Mouse (Mus musculus): ENCODE measurements around the gene Fpr2. TPM values are rescaled to one million over a fixed set of nuclear protein-coding genes. Genes with fewer than 3 reads are reported as not detected.
"Not testable (repeated sequence)": the region's sequence is repeated elsewhere in the genome, so short reads cannot be mapped to it uniquely, and the experiment has no call there.

The Fpr2 gene
- 0.23 and 0.34 TPM in 2 replicates for polyA plus RNA-seq (2014; fragmentation: Nextera tagmentation; extraction: Ambion mirVana)

DNA sequence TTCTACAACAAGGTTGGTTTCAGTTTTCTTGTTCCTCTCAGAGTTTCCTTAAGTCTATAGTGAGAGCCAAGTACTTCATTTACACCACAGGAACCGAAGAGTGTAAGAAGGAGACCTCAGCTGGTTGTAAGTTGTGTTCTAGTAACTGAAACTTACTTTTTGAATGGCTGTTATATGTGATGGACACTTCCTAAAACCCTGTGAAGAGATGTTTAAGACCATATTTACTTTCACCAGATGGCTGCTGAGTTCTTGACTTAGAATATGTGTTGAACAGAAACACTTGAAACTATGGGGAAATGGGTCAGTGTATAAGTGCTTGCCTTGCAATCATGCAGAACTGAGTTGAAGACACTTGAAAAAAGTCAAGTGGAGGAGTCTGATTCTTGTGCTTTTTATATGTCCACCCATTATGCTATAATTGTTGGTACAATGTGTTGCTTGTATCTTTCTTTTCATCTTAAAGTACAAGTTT is at the start of gene Fpr2, which contains the start of gene Fpr3:
Gene Fpr2, plus strand, starts transcription at position 51 of the 475 bp plus-strand sequence.
Gene Fpr3, plus strand, starts transcription at position 79 of the 475 bp plus-strand sequence.
- 57% methylated on average over 1 of the region's 1 CpGs for WGBS
- no peaks in the 10 kb centered on the region for H3K4me1 ChIP-seq (ENCODE audit: control insufficient read depth, insufficient read depth, low read length)
- H3K4me2 ChIP-seq (replicated peaks; ENCODE audit: low read depth, low read length) = no peak within 1 kb of the TSS
- H3K9ac ChIP-seq (ENCODE audit: low read depth, low read length) = no peak within 1 kb of the TSS
- no peak for ATAC-seq (ENCODE audit: low FRiP score, low TSS enrichment)
- H3K9me3 ChIP-seq (ENCODE audit: control insufficient read depth, low read length) = no peaks in the 10 kb centered on the region
- no peaks in the 10 kb centered on the region for H3K27me3 ChIP-seq (ENCODE audit: control insufficient read depth, insufficient read depth, low read length)
- H3K27ac ChIP-seq (ENCODE audit: low read depth, low read length) = no peak within 1 kb of the TSS
- no peak within 1 kb of the TSS for H3K4me3 ChIP-seq (ENCODE audit: low read length)
- H3K36me3 ChIP-seq (ENCODE audit: control insufficient read depth, insufficient read depth, low read length) = no peaks in the 10 kb centered on the region

DNA sequence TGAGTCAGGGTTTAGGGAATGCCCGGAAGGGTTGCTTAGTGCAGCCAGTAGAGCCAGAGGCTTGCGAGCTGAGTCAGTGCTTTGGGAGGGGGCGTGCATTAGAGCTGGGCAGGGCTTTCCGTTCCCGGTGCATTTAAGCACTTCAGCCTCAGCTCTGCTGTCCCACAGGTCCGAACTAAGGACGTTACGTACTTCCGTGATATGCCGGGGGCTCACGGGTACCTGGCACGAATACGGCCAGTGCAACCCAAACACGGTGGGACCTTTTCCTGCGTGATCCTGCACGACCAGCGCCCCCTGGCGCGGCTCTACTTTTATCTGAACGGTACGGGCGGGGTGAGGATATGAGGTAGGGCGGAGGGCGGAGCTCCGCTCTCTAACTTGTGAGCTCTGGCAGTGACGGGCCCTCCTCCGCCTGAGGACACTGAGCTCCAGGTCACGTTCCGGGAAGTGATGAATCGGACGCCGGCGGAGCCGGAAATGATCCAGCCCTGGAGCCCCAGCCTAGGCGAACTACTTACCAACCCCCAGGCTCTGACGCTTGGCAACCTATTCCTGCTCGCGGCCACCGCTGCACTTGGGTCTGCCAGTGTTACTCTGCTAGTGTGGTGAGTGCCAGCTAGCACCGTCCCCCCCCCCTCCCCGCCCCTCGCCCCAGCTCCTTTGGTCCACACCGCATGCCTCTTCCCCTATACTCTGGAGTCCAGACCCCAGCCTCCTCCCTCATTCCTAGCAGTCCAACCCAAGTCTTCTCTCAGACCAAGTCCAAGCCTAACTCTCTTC is 49.5 kb upstream of the Fpr2 start:
- H3K4me3 ChIP-seq (ENCODE audit: low read length) = peak overlapping the region; percentile 32
- peak overlapping the region; percentile 50 for H3K9ac ChIP-seq (ENCODE audit: low read depth, low read length)
- H3K9me3 ChIP-seq (ENCODE audit: control insufficient read depth, low read length) = no peaks in the 10 kb centered on the region
- H3K27me3 ChIP-seq (ENCODE audit: control insufficient read depth, insufficient read depth, low read length) = no peaks in the 10 kb centered on the region
- H3K27ac ChIP-seq (ENCODE audit: low read depth, low read length) = peak overlapping the region; percentile 85
- H3K4me1 ChIP-seq (ENCODE audit: control insufficient read depth, insufficient read depth, low read length) = peaks cover 29% of the 10 kb centered on the region
- peaks cover 58% of the 10 kb centered on the region for H3K36me3 ChIP-seq (ENCODE audit: control insufficient read depth, insufficient read depth, low read length)
- peak; percentile 98 for ATAC-seq (ENCODE audit: low FRiP score, low TSS enrichment)
- H3K4me2 ChIP-seq (replicated peaks; ENCODE audit: low read depth, low read length) = peak overlapping the region; percentile 55
- WGBS = 1% methylated on average over 42 of the region's 43 CpGs

DNA sequence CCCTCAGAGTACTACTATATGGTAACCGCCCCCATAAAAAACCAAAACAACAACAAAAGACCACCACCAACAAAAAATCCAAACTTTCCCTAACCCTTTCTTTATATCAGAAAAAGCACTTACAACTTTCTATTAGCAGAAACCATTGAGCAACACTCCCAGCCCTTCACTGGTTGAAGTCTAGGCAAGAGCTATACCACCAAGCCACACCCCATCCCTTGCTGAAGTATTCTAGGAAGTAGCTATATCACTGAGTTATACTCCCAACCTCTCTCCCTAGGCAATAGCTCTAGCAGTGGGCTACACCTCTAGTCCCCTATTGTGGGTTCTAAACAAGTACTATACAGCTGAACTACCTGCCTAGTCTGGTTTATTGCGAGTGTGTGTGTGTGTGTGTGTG is 48.3 kb upstream of the Fpr2 start:
- Histone ChIP-seq H3K27ac (ENCODE audit: low read depth, low read length) (no peak overlapping the region), H3K36me3 (ENCODE audit: control insufficient read depth, insufficient read depth, low read length) (peaks cover 50% of the 10 kb centered on the region), H3K4me2 (replicated peaks; ENCODE audit: low read depth, low read length) (no peak overlapping the region), H3K9ac (ENCODE audit: low read depth, low read length) (no peak overlapping the region), H3K27me3 (ENCODE audit: control insufficient read depth, insufficient read depth, low read length) (no peaks in the 10 kb centered on the region), H3K4me3 (ENCODE audit: low read length) (no peak overlapping the region), H3K4me1 (ENCODE audit: control insufficient read depth, insufficient read depth, low read length) (peaks cover 22% of the 10 kb centered on the region), H3K9me3 (ENCODE audit: control insufficient read depth, low read length) (no peaks in the 10 kb centered on the region)
- ATAC-seq (ENCODE audit: low FRiP score, low TSS enrichment) = no peak
- WGBS = 94% methylated on average over 2 of the region's 2 CpGs

DNA sequence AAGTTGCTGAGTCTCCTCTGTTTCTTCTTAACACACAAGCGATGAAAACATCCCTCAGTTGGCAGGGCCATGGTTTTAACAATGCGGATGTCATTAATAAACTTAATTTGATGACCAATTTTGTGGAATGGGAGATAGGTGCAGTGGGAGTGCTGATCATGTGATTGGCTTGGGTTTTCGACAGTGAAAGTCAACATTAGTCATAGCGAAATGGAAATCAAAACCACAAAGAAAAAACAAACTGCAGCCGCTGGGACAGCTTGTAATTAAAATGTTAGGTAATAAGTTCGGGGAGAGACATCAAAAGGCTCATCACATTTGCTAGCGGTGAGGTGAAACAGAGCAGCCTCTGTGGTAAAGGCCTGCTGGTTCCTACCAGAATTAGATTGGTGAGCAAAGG is 46.8 kb upstream of the Fpr2 start:
- H3K4me3 ChIP-seq (ENCODE audit: low read length) = no peak overlapping the region
- no peak overlapping the region for H3K4me2 ChIP-seq (replicated peaks; ENCODE audit: low read depth, low read length)
- no peaks in the 10 kb centered on the region for H3K27me3 ChIP-seq (ENCODE audit: control insufficient read depth, insufficient read depth, low read length)
- H3K9me3 ChIP-seq (ENCODE audit: control insufficient read depth, low read length) = no peaks in the 10 kb centered on the region
- H3K36me3 ChIP-seq (ENCODE audit: control insufficient read depth, insufficient read depth, low read length) = peaks cover 45% of the 10 kb centered on the region
- H3K4me1 ChIP-seq (ENCODE audit: control insufficient read depth, insufficient read depth, low read length) = peaks cover 11% of the 10 kb centered on the region
- 86% methylated on average over 7 of the region's 7 CpGs for WGBS
- no peak overlapping the region for H3K9ac ChIP-seq (ENCODE audit: low read depth, low read length)
- ATAC-seq (ENCODE audit: low FRiP score, low TSS enrichment) = no peak
- no peak overlapping the region for H3K27ac ChIP-seq (ENCODE audit: low read depth, low read length)

DNA sequence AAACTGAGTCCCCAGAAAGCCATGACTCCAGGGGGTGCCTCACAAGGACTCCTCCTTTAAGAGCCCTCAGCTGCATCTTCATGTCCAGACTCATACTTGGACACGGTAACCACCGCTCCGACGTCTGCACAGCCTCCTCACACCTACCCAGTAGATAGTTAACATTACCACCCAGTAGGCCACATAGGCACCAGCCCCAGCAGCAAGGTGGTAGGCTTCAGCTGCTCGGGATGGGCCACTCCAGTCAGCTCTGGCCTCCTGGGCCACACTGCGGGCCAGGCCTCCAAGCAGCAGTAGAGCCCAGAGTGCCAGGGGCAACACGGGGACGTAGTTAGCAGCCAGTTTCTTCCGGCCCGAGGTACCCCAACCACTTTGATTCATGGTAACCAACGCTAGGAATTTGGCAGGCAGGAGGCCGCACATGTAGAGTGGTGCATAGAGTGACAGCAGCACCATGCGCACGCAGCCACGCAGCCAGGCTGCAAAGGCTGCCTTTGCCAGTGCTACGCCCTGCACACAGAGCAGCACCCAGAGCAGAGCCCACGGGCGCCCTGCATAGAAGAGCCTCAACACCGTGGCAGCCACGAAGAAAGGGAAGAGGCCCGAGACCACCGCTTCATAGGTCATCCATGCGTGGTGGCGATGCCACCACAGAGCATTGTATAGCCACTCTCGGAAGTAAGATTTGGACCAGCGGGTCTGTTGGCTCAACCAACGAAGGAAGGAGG is 43.9 kb upstream of the Fpr2 start:
- no peaks in the 10 kb centered on the region for H3K4me1 ChIP-seq (ENCODE audit: control insufficient read depth, insufficient read depth, low read length)
- H3K9ac ChIP-seq (ENCODE audit: low read depth, low read length) = no peak overlapping the region; the same call in 1 of the 2 replicates
- H3K27me3 ChIP-seq (ENCODE audit: control insufficient read depth, insufficient read depth, low read length) = no peaks in the 10 kb centered on the region
- H3K36me3 ChIP-seq (ENCODE audit: control insufficient read depth, insufficient read depth, low read length) = peaks cover 32% of the 10 kb centered on the region
- WGBS = 80% methylated on average over 27 of the region's 27 CpGs
- ATAC-seq (ENCODE audit: low FRiP score, low TSS enrichment) = peak; percentile 53
- no peak overlapping the region for H3K4me3 ChIP-seq (ENCODE audit: low read length)
- H3K4me2 ChIP-seq (replicated peaks; ENCODE audit: low read depth, low read length) = no peak overlapping the region
- H3K27ac ChIP-seq (ENCODE audit: low read depth, low read length) = no peak overlapping the region
- H3K9me3 ChIP-seq (ENCODE audit: control insufficient read depth, low read length) = no peaks in the 10 kb centered on the region

DNA sequence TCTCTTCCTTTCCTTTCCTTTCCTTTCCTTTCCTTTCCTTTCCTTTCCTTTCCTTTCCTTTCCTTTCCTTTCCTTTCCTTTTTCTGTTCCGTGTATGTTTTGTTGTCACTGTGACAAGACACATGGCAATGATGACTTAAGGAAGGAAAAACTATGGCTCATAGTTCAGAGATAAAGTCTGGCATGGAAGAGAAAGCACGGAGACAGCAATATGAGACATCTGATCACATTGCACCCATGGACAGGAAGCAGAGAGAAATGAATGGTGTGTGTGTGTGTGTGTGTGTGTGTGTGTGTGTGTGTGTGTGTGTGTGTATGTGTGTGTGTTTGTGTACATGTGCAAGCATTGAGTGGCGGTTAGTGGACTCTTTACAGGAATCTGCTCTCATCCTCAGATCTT is 43.0 kb upstream of the Fpr2 start:
- not testable (repeated sequence) for H3K4me2 ChIP-seq (replicated peaks; ENCODE audit: low read depth, low read length); H3K9ac ChIP-seq (ENCODE audit: low read depth, low read length); ATAC-seq (ENCODE audit: low FRiP score, low TSS enrichment); H3K27me3 ChIP-seq (ENCODE audit: control insufficient read depth, insufficient read depth, low read length); H3K9me3 ChIP-seq (ENCODE audit: control insufficient read depth, low read length); H3K4me1 ChIP-seq (ENCODE audit: control insufficient read depth, insufficient read depth, low read length); H3K4me3 ChIP-seq (ENCODE audit: low read length); H3K27ac ChIP-seq (ENCODE audit: low read depth, low read length)
- H3K36me3 ChIP-seq (ENCODE audit: control insufficient read depth, insufficient read depth, low read length) = peaks cover 29% of the 10 kb centered on the region
- 82% methylated on average over 3 of the region's 3 CpGs for WGBS

DNA sequence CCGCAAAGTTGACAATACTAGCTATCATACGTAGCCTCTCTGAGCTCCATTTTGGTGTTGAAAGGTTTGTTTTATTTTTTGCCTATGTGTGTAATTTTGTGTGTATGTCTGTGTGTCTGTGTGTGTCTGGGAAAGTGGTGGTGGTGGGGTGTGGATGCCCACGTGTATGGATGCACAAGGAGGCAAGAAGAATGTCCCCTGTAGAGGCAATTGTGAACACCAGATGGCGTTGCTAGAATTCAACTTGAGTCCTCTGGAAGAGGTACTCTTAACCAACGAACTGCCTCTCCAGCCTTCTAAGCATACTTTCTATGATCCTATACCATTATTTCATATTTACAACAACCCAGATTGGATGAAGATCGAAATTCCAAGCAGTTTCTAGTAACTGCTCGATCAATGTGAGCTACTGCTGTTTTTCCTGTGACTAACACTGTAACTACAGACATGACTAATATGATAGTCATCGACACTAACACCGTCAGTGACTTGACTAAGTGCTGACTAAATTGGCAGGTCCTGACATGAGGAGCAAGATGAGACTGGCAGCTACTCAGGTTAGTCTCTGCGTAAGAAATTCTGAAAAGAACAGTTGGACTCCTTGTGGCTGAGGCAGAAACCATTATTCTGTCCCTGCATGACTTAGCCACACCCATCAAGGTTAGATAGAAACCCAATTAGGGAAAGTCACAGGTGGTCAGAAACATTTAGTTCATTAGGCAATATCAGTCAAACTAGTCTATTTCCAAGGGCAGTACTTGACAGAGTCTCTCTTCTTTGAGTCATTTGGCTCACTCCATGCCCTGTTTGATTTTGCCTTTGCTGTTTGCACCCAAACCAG is 42.2 kb upstream of the Fpr2 start:
- Histone ChIP-seq H3K9me3 (ENCODE audit: control insufficient read depth, low read length) (no peaks in the 10 kb centered on the region), H3K4me2 (replicated peaks; ENCODE audit: low read depth, low read length) (no peak overlapping the region), H3K36me3 (ENCODE audit: control insufficient read depth, insufficient read depth, low read length) (peaks cover 21% of the 10 kb centered on the region), H3K27me3 (ENCODE audit: control insufficient read depth, insufficient read depth, low read length) (peaks cover 6% of the 10 kb centered on the region), H3K4me3 (ENCODE audit: low read length) (no peak overlapping the region), H3K9ac (ENCODE audit: low read depth, low read length) (no peak overlapping the region), H3K4me1 (ENCODE audit: control insufficient read depth, insufficient read depth, low read length) (no peaks in the 10 kb centered on the region), H3K27ac (ENCODE audit: low read depth, low read length) (no peak overlapping the region)
- 77% methylated on average over 10 of the region's 10 CpGs for WGBS
- ATAC-seq (ENCODE audit: low FRiP score, low TSS enrichment) = no peak

DNA sequence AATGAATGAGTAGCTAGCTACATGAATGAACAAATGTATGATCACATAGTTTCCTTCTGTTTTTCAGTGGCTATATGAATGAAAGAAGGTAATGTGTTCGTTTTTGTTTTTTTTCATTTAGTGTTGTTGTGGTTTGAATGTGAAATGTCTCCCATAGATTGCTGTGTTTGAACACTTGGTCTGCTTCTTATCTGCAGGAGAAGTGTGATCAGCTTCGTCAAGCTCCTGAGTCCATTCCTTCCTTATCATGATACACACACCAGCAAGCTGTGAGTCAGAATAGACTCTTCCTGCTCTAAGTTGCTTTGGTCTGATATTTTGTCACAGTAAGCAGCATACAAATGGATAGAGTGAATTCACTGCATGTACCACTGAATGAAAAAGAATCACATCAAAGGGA is 38.6 kb upstream of the Fpr2 start:
- no peaks in the 10 kb centered on the region for H3K4me1 ChIP-seq (ENCODE audit: control insufficient read depth, insufficient read depth, low read length)
- no peaks in the 10 kb centered on the region for H3K9me3 ChIP-seq (ENCODE audit: control insufficient read depth, low read length)
- ATAC-seq (ENCODE audit: low FRiP score, low TSS enrichment) = no peak
- H3K9ac ChIP-seq (ENCODE audit: low read depth, low read length) = no peak overlapping the region
- H3K4me2 ChIP-seq (replicated peaks; ENCODE audit: low read depth, low read length) = no peak overlapping the region
- no peak overlapping the region for H3K27ac ChIP-seq (ENCODE audit: low read depth, low read length)
- H3K27me3 ChIP-seq (ENCODE audit: control insufficient read depth, insufficient read depth, low read length) = peaks cover 7% of the 10 kb centered on the region
- no peak overlapping the region for H3K4me3 ChIP-seq (ENCODE audit: low read length)
- H3K36me3 ChIP-seq (ENCODE audit: control insufficient read depth, insufficient read depth, low read length) = no peaks in the 10 kb centered on the region
- WGBS = 89% methylated on average over 2 of the region's 2 CpGs
